Mouse (Mus musculus) urinary bladder, postnatal 10 days (tissue): ENCODE measurements around the gene Smim14.

Source experiments
- DNase-seq: peaks from one replicate; pipeline ENCODE4 v3.0.0; 2022; ENCODE audit warnings: low spot score

Smim14 gene

DNA sequence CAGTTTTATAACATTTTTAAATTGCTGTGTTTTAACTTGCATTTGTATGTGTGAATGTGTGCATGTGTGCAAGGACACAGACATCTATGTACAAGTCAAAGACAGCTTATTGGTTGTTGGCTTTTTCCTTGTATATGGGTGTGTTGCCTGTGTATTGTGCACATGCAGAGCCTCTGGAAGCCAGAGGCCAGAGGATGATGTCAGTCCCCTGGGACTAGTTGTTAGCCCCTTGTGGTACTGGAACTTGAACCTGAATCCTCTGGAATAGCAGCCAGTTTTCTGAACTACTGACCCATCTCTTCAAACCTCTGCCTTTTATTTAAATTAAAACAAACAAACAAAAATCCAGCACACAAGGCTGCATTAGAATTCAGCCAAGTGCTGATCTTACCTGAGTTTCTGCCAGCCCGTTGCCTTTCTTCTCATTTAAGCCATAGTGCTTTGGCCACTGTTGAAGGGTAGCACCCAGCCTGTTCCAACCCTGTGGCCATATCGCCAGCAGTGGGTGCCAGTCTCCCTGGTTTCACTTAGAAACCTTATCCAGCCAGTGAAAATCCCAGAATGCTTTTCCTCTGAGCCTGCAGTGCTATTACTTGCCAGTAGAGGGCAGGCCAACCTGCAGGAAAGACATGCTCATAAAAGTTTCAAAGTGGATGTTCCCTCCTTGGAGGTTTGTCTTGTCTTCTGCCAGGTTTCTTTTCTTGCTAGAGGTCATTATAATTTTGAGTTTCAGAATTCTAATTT lies 135.6 kb downstream of the Smim14 start:
- peak; percentile 49 for DNase-seq
